Mouse (Mus musculus) hindbrain, embryonic 12.5 days (tissue): ENCODE data around the gene Zfp644. TPM values are rescaled to one million over a fixed set of nuclear protein-coding genes. Genes with fewer than 3 reads are reported as not detected.
"Not testable (repeated sequence)": the region's sequence is repeated elsewhere in the genome, so short reads cannot be mapped to it uniquely, and the experiment has no call there.

Experiments
- ATAC-seq: fragments of 200-750 bp; cut with Nextera tagmentation; 2 replicates; pipeline ENCODE4 v1.8.0; 2017; ENCODE audit warnings: moderate TSS enrichment; ENCODE audit not compliant: low FRiP score
- H3K27ac ChIP-seq: fragments of 300-500 bp; sonication (generic); 2 replicates; pipeline ENCODE4 v1.5.1; 2016; ENCODE audit warnings: mild to moderate bottlenecking
- H3K27me3 ChIP-seq: fragments of 300-500 bp; sonication (generic); 2 replicates; pipeline ENCODE4 v1.6.1; 2016; ENCODE audit warnings: mild to moderate bottlenecking
- H3K36me3 ChIP-seq: fragments of 300-500 bp; sonication (generic); 2 replicates; pipeline ENCODE4 v1.6.1; 2016; ENCODE audit warnings: mild to moderate bottlenecking
- H3K4me1 ChIP-seq: fragments of 300-500 bp; sonication (generic); 2 replicates; pipeline ENCODE4 v1.6.1; 2016
- H3K4me2 ChIP-seq: fragments of 300-500 bp; sonication (generic); replicated peaks from 2 replicates; pipeline ENCODE4 v1.6.1; 2016; ENCODE audit warnings: mild to moderate bottlenecking
- H3K4me3 ChIP-seq: fragments of 300-500 bp; sonication (generic); 2 replicates; pipeline ENCODE4 v1.5.1; 2016; ENCODE audit warnings: mild to moderate bottlenecking
- H3K9ac ChIP-seq: fragments of 300-500 bp; sonication (generic); 2 replicates; pipeline ENCODE4 v1.6.1; 2016; ENCODE audit warnings: mild to moderate bottlenecking, moderate library complexity
- H3K9me3 ChIP-seq: fragments of 300-500 bp; sonication (generic); replicated peaks from 2 replicates; pipeline ENCODE4 v1.6.1; 2016; ENCODE audit warnings: mild to moderate bottlenecking
- WGBS: fragments of 180-500 bp; shearing (Covaris S2); methylation state at CpG from one replicate; pipeline ENCODE4 v1.1.7; 2016; 5-methylcytosine and 5-hydroxymethylcytosine counted together
- polyA plus RNA-seq: library from polyadenylated mRNA; unstranded; fragments of >200 nt; fragmentation: Nextera tagmentation; extraction: Ambion mirVana; gene quantifications from 2 replicates; pipeline ENCODE4 v1.2.1, GENCODE M21; 2016

Zfp644 gene
- polyA plus RNA-seq, 1 experiment from 2014 or later, result 79.2 TPM

DNA sequence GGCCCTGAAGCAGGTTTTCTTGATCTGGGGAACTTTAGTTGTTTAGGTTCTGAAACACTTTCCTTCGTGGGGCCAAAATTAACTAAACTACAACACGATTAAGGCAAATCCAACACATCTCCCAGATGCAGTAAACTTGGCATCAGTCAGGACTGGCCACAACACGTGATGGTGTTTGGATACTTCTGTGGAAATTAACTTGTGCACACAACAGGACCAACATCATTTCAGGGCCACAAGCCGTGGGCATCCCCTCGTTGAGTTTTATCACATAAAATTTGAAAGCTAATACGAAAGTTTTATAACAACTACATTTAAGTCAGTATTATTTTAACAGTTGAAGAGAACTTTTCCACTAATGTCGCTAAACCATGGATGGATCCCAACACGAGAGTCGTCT lies 1.9 kb downstream of the Zfp644 start:
- H3K27me3 ChIP-seq, result no peaks in the 10 kb centered on the region
- no peaks in the 10 kb centered on the region for H3K9me3 ChIP-seq
- no peaks in the 10 kb centered on the region for H3K36me3 ChIP-seq
- WGBS, result 46% methylated on average over 9 of the region's 9 CpGs
- peak overlapping the region; percentile 98 for H3K27ac ChIP-seq
- H3K4me1 ChIP-seq, result peaks cover 25% of the 10 kb centered on the region
- no peak for ATAC-seq
- H3K9ac ChIP-seq, result peak overlapping the region; percentile 92
- H3K4me3 ChIP-seq, result peak overlapping the region; percentile 83
- H3K4me2 ChIP-seq, result peak overlapping the region; percentile 68

DNA sequence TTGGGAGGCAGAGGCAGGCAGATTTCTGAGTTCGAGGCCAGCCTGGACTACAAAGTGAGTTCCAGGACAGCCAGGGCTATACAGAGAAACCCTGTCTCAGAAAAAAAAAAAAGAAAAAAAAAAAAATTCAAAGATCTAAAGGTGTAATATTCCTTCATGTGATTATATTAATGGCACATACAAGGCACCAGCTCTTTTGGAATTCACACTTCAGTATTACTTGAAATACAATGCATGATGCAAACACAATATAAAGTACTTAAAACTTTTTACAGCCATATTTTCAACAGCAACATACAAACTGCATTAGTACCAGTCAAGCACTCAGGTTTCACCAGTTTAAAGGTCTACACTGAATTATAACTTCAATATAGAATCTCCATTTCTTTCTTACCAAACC lies 2.4 kb downstream of the Zfp644 start:
- H3K4me3 ChIP-seq, result peak overlapping the region; percentile 83
- H3K36me3 ChIP-seq, result no peaks in the 10 kb centered on the region
- WGBS, result 95% methylated on average over 1 of the region's 1 CpGs
- H3K9me3 ChIP-seq, result no peaks in the 10 kb centered on the region
- H3K27me3 ChIP-seq, result no peaks in the 10 kb centered on the region
- peaks cover 25% of the 10 kb centered on the region for H3K4me1 ChIP-seq
- H3K4me2 ChIP-seq, result peak overlapping the region; percentile 68
- H3K27ac ChIP-seq, result no peak overlapping the region
- no peak for ATAC-seq
- H3K9ac ChIP-seq, result no peak overlapping the region

DNA sequence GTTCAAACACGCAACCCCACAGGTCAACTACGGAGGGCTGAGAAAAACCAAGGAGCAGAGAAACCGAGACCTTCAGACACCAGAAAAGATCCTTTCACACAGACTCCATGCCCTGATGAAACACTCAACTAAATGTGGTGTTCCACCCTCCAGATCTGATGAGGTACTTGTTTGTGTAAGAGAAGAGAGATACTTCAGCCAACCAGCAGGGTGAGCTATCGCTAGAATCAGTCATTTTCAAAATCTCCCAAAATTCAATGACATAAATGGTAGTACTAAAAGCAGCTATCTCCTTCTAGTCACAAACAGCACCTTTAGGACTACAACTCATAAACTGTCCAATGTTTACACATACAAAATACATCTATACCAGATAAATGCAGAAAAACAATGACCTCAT lies 4.1 kb downstream of the Zfp644 start:
- no peak overlapping the region for H3K27ac ChIP-seq
- WGBS, result 82% methylated on average over 4 of the region's 4 CpGs
- no peak overlapping the region for H3K4me2 ChIP-seq
- H3K27me3 ChIP-seq, result no peaks in the 10 kb centered on the region
- no peak for ATAC-seq
- no peak overlapping the region for H3K4me3 ChIP-seq
- H3K9me3 ChIP-seq, result no peaks in the 10 kb centered on the region
- no peak overlapping the region for H3K9ac ChIP-seq
- H3K36me3 ChIP-seq, result no peaks in the 10 kb centered on the region
- peaks cover 25% of the 10 kb centered on the region for H3K4me1 ChIP-seq

DNA sequence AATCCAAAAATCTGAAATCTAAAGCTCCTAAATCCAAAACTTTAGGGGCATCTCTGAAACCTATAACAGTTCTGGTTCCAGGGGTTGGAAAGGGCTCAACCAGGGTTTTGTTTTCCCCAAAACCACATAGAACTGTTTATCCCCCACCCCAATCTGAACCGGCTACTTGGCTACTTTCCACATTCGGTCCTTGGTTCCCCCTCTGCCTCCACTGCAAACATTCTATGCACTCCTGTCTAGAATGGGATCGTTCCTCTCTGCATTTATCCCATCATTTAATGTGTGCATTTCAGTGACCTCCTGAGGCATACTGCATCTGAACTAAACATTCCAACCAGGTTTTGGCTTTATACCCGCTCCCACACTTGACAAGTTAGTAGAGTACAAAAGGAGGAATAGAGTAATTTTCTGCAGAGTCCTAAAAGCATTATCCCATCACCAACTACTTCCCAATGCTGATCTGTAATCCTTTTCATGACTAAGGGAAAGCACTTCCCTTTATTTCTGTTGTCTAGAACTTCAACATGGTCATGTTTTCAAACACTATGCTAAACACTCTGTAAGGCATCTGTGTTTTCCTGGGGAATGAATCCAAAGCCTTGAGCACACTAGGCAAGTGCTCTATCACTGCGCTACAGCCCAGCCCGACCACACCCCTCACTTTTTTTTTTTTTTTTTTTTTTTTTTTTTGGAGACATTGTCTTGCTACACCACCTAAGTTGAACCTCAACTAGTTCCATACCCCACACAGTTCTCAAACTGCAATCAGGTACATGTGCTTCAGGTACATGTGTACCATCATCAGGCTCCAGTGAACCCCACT lies 16.2 kb downstream of the Zfp644 start:
- Histone ChIP-seq H3K4me2 (no peak overlapping the region), H3K27ac (no peak overlapping the region), H3K36me3 (no peaks in the 10 kb centered on the region), H3K9ac (no peak overlapping the region), H3K4me3 (no peak overlapping the region), H3K27me3 (no peaks in the 10 kb centered on the region), H3K9me3 (no peaks in the 10 kb centered on the region), H3K4me1 (no peaks in the 10 kb centered on the region)
- 96% methylated on average over 6 of the region's 6 CpGs for whole genome bisulfite sequencing
- no peak for ATAC-seq

DNA sequence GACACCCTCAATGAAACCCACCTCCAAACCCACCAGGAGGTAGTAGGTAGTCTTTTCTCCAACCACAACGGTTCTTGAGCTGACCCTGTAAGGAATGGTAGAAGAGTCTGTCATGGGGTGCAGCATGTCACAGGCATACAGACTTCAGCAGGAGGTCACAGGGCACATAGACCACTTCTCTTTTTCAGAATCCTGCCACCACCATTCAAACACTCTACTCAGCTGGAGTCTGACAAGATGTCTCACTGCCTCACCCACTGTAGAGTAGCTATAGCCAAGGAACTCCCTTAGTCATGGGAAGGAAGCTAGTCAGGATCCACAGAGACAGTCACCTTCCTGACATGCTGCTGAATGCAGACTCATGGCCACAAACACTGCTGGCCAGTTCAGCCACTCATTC lies 17.4 kb downstream of the Zfp644 start:
- no peaks in the 10 kb centered on the region for H3K27me3 ChIP-seq
- H3K9me3 ChIP-seq, result no peaks in the 10 kb centered on the region
- H3K36me3 ChIP-seq, result no peaks in the 10 kb centered on the region
- H3K9ac ChIP-seq, result no peak overlapping the region
- no peak for ATAC-seq
- H3K4me1 ChIP-seq, result no peaks in the 10 kb centered on the region
- no peak overlapping the region for H3K4me2 ChIP-seq
- 81% methylated on average over 1 of the region's 1 CpGs for WGBS
- no peak overlapping the region for H3K27ac ChIP-seq
- H3K4me3 ChIP-seq, result no peak overlapping the region

DNA sequence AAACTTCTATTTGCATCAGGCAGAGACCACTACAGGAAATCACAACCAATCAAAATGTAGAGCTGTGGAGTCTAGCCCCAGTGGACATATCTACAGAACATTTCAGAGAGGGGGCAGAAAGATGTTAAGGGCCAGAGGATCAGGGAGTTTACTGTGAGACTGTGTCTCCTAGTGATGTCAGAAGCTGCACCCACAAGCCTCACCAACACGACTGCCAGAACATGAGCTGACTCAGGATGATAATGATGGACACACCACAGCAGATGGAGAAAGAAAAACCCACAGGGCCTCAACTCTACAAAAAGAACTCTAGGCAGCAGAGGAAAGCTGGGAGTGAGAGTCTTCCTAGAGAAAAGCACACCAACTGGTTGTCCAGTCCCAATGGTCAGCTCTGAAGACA lies 18.3 kb downstream of the Zfp644 start:
- H3K9me3 ChIP-seq, ATAC-seq, H3K4me3 ChIP-seq, H3K9ac ChIP-seq, H3K36me3 ChIP-seq, H3K27me3 ChIP-seq, H3K4me2 ChIP-seq, H3K27ac ChIP-seq, H3K4me1 ChIP-seq: not testable (repeated sequence)
- WGBS, result 67% methylated on average over 1 of the region's 1 CpGs

DNA sequence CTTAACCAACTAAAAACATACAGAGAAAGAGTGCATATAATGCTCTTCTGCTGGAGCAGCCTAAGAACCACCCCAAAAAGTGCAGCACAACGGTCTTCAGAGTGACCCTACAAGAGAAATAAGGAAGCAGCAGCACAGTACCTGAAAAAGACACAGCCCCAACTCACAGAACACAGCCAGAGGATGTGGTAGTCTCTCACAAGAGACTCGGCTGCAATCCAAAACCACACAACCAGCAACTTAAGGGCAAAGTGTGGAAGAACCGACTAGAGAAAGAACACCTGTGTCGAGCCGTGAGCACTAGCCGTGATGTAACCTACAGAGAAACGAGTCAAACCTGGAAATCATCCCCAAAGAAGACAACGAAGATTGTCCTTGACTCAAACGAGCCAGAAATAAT lies 20.3 kb downstream of the Zfp644 start:
- no peak overlapping the region for H3K4me2 ChIP-seq
- WGBS, result 91% methylated on average over 9 of the region's 9 CpGs
- no peaks in the 10 kb centered on the region for H3K27me3 ChIP-seq
- no peak for ATAC-seq
- no peak overlapping the region for H3K27ac ChIP-seq
- no peaks in the 10 kb centered on the region for H3K36me3 ChIP-seq
- H3K4me3 ChIP-seq, result no peak overlapping the region
- no peaks in the 10 kb centered on the region for H3K4me1 ChIP-seq
- H3K9me3 ChIP-seq, result no peaks in the 10 kb centered on the region
- H3K9ac ChIP-seq, result no peak overlapping the region

DNA sequence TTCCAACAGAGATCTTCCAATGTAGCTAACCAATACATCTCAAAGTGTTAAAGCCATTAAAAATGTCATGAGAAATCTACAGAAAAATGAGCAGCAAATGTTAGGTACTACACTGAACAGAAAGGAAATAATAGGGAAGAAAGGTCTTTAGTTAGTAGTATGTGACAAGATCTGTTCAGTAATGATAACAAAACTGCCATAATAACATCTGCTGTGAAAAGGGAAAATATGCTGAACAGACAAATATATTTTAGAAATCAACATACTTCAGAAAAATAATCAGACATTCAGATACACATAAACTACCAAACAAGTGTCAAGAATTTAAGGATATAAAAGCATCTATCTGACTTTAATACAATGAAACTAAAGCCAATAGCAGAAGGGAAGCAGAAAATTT lies 24.5 kb downstream of the Zfp644 start:
- Histone ChIP-seq H3K27ac (no peak overlapping the region), H3K27me3 (no peaks in the 10 kb centered on the region), H3K9me3 (no peaks in the 10 kb centered on the region), H3K4me3 (no peak overlapping the region), H3K36me3 (peaks cover 11% of the 10 kb centered on the region), H3K9ac (no peak overlapping the region), H3K4me2 (no peak overlapping the region), H3K4me1 (no peaks in the 10 kb centered on the region)
- ATAC-seq, result no peak

DNA sequence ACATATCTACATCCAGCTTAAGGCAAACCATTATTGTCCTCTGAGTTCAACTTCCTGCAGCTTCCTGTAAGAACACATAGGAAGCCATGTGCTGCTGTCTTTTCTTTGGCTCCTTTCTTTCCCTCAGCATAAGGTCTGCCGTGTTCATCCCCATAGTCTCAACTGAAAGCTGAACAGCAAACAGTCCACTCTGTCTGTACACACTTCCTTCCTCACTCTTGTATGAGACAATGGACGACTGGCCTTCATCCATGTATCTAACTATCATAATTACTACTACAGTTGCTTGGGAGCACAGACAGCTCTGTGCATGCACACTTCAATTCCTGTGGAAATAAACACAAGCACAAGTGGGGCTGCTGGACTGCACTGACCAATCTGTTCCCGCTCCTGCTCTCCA lies 25.2 kb downstream of the Zfp644 start:
- Histone ChIP-seq H3K9me3 (no peaks in the 10 kb centered on the region), H3K27me3 (no peaks in the 10 kb centered on the region), H3K27ac (no peak overlapping the region), H3K4me1 (no peaks in the 10 kb centered on the region), H3K4me2 (no peak overlapping the region), H3K4me3 (no peak overlapping the region), H3K9ac (no peak overlapping the region), H3K36me3 (peaks cover 11% of the 10 kb centered on the region)
- WGBS, result 74% methylated on average over 3 of the region's 3 CpGs
- no peak for ATAC-seq

DNA sequence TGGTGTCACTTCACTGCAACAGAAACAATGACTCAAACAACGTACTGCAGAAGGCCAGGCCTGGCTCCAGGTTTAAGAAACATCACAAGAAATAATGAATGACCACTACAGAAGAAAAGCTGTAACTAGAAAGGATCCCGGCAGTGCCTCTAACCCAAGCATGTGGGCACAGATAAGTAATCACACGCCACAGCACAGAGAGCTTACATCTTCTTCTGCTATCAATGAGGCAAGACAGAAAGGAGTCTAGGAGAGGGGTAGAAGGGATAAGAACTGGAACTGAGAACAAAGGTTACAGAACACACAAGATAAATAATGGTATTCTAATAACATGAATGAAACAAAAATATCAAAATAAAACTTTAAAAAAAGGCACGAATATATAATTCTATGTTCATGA lies 32.2 kb downstream of the Zfp644 start:
- no peak for ATAC-seq
- H3K4me1 ChIP-seq, result no peaks in the 10 kb centered on the region
- WGBS, result 88% methylated on average over 4 of the region's 4 CpGs
- no peak overlapping the region for H3K9ac ChIP-seq
- H3K27me3 ChIP-seq, result no peaks in the 10 kb centered on the region
- H3K4me3 ChIP-seq, result no peak overlapping the region
- no peak overlapping the region for H3K4me2 ChIP-seq
- H3K36me3 ChIP-seq, result peaks cover 16% of the 10 kb centered on the region; the same call in 1 of the 2 replicates
- H3K9me3 ChIP-seq, result no peaks in the 10 kb centered on the region
- no peak overlapping the region for H3K27ac ChIP-seq

DNA sequence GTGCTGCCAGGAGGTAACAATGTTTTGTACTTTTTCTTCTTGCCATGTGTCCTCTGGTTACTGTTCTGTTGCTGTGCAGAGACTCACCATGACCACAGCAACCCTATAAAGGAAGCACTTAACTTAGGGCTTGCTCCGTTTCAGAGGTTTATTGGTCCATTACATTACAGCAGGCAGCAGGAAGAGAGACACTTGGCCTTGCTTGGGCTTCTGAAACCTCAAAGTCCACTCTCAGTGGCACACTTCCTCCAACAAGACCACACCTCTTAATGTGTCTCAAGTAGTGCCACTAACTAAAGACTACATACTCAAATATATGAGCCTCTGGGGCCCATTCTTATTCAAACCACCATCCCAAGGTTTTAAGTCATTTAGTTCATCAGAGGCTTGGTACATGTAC lies 36.2 kb downstream of the Zfp644 start:
- Histone ChIP-seq H3K9ac (no peak overlapping the region), H3K4me2 (no peak overlapping the region), H3K4me1 (no peaks in the 10 kb centered on the region), H3K27ac (no peak overlapping the region), H3K4me3 (no peak overlapping the region), H3K27me3 (no peaks in the 10 kb centered on the region), H3K9me3 (no peaks in the 10 kb centered on the region), H3K36me3 (0 out of 2 replicates have a peak, but pooled peaks cover 13% of the 10 kb centered on the region)
- ATAC-seq, result no peak
- 84% methylated on average over 1 of the region's 1 CpGs for WGBS

DNA sequence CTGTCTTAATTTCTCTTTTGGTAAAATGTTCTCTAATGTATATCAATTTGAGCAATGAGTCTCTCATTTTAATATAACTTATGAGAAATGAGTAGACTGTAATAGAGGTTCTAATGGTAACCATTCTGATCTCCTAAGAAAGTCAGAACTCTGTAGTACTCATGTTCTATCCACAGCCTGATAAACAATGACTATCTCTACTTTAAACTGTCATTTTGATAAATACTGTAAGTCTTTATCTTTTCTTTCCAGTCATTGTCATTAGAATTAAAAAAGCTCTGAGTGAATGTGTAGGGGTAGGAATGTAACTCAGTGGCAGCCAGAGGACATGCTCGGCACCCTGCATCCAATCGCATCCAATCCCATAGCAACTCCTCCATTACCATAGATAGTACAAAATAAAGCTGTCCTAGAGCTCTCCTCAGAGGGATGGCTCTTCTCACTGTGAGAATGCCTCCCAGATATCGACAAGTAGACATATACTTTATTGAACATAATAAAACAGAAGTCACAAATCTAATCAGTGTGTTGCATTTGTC lies 44.2 kb downstream of the Zfp644 start:
- no peak overlapping the region for H3K4me3 ChIP-seq
- H3K4me1 ChIP-seq, result no peaks in the 10 kb centered on the region
- H3K9me3 ChIP-seq, result no peaks in the 10 kb centered on the region
- H3K4me2 ChIP-seq, result no peak overlapping the region
- no peak overlapping the region for H3K27ac ChIP-seq
- H3K36me3 ChIP-seq, result peaks cover 9% of the 10 kb centered on the region; the same call in 1 of the 2 replicates
- WGBS, result 88% methylated on average over 3 of the region's 3 CpGs
- no peaks in the 10 kb centered on the region for H3K27me3 ChIP-seq
- no peak for ATAC-seq
- no peak overlapping the region for H3K9ac ChIP-seq

DNA sequence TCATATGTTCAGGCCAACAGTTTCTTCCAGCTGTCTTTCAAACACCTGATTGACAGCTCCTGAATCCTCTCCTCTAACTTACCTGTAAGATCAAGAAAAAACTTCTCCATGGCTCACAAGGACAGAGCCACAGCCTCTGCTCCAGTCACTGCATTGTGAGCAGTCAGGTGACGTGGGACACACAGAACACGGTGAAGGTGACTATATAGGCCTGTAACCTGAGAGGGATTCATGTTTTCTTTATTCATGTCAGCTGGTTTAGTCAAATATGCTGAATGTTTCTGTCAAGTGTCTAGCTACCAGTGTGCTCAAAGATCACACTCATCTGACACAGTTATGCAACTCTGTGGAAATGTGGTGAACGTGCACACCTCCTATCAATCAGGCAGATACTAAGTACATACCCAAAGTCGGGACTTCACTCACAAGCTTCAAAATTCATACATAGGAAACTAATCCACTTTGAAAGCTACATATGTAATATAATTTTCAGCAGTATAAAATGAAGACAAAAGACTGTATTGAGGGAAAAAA lies 44.8 kb downstream of the Zfp644 start:
- Histone ChIP-seq H3K36me3 (peaks cover 9% of the 10 kb centered on the region; the same call in 1 of the 2 replicates), H3K4me1 (no peaks in the 10 kb centered on the region), H3K27me3 (no peaks in the 10 kb centered on the region), H3K4me3 (no peak overlapping the region), H3K9ac (no peak overlapping the region), H3K27ac (no peak overlapping the region), H3K9me3 (no peaks in the 10 kb centered on the region), H3K4me2 (no peak overlapping the region)
- 92% methylated on average over 4 of the region's 4 CpGs for WGBS
- ATAC-seq, result no peak
